Mouse (Mus musculus): ENCODE measurements around the gene Olfr522. TPM values are rescaled to one million over a fixed set of nuclear protein-coding genes. Genes with fewer than 3 reads are reported as not detected.

Olfr522 gene
- polyA plus RNA-seq, 1 experiment from 2014 or later, result not detected

DNA sequence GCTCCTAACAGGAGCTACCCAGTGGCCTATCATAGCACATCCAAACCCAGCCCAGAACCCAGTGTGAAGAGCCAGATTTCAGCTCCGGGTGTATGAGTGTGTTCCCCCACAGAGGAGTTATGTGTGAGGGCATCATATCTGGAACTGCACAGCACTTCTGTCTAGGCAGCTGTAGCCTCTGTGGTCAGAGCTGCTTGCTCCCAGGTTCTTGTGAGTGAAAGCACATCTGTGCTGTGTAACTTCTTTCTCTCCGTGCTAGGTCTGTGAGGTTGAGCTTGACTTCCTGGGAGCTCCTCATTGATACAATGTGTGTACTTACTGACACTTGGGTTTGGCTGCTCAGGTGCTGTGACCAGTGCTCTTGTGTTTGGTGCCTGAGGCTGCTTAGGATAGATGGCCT, 28.3 kb upstream of the Olfr522 start:
- Histone ChIP-seq H3K9me3 (ENCODE audit: control insufficient read depth, low read length) (no peaks in the 10 kb centered on the region), H3K9ac (ENCODE audit: low read depth, low read length) (no peak overlapping the region), H3K4me2 (no peak overlapping the region), H3K36me3 (ENCODE audit: control insufficient read depth, insufficient read depth, low read length) (no peaks in the 10 kb centered on the region), H3K4me3 (ENCODE audit: low read depth, low read length) (no peak overlapping the region), H3K27ac (ENCODE audit: low read depth, low read length) (no peak overlapping the region), H3K4me1 (replicated peaks; ENCODE audit: control insufficient read depth, insufficient read depth, low read length) (no peaks in the 10 kb centered on the region), H3K27me3 (replicated peaks; ENCODE audit: control insufficient read depth, insufficient read depth, low read length) (no peaks in the 10 kb centered on the region)
- ATAC-seq (replicated peaks; ENCODE audit: low FRiP score) (no peak), DNase-seq (ENCODE audit: low spot score) (no peak)
- WGBS, result 75% methylated on average over 2 of the region's 2 CpGs

DNA sequence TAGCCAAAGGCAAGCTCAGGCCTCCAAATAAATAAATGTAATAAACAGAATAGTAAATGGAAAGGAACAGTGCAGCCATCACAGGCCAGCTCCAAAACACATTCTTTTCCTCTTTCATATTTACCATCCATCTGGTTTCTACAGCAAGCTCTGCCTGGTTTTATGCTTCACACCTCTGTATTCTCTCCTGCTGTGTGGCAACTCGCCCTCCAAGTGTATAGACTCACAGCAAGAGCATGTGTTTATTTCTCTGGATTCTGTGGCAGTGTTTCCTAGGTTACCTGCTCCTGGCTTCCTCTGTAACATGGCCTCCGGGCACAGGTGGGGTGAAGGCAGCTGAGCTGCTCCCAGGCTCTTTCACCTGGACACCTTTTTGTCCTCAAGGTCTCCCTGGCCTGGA, 27.9 kb upstream of the Olfr522 start:
- no peaks in the 10 kb centered on the region for H3K36me3 ChIP-seq (ENCODE audit: control insufficient read depth, insufficient read depth, low read length)
- no peak overlapping the region for H3K4me2 ChIP-seq
- no peak overlapping the region for H3K27ac ChIP-seq (ENCODE audit: low read depth, low read length)
- no peak overlapping the region for H3K4me3 ChIP-seq (ENCODE audit: low read depth, low read length)
- no peak overlapping the region for H3K9ac ChIP-seq (ENCODE audit: low read depth, low read length)
- no peak for DNase-seq (ENCODE audit: low spot score)
- H3K27me3 ChIP-seq (replicated peaks; ENCODE audit: control insufficient read depth, insufficient read depth, low read length), result no peaks in the 10 kb centered on the region
- no peaks in the 10 kb centered on the region for H3K4me1 ChIP-seq (replicated peaks; ENCODE audit: control insufficient read depth, insufficient read depth, low read length)
- 62% methylated on average over 2 of the region's 2 CpGs for WGBS
- H3K9me3 ChIP-seq (ENCODE audit: control insufficient read depth, low read length), result no peaks in the 10 kb centered on the region
- no peak for ATAC-seq (replicated peaks; ENCODE audit: low FRiP score)

DNA sequence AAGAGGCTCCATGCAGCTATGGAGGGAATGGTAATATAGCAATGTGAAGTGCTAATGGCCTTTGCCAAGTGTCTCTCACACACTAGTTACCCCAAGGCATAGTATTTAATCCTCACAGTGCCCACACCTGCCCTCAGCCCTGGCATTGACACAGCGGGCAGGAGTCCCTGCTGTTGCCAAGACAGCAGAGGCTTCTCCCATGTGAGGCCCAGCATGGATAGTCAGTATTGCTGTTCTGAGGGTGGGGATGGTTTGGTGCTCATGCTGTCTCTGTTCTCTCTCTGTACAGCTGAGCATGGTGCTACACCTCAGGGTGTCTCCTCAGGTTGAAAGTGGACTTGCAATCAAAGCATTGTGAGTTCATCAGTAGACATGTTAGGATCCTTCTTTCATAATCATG, 25.9 kb upstream of the Olfr522 start:
- ATAC-seq (replicated peaks; ENCODE audit: low FRiP score) (no peak), DNase-seq (ENCODE audit: low spot score) (no peak)
- H3K36me3 ChIP-seq (ENCODE audit: control insufficient read depth, insufficient read depth, low read length), result no peaks in the 10 kb centered on the region
- WGBS, result 76% methylated on average over 1 of the region's 1 CpGs
- no peak overlapping the region for H3K27ac ChIP-seq (ENCODE audit: low read depth, low read length)
- no peak overlapping the region for H3K4me3 ChIP-seq (ENCODE audit: low read depth, low read length)
- no peaks in the 10 kb centered on the region for H3K27me3 ChIP-seq (replicated peaks; ENCODE audit: control insufficient read depth, insufficient read depth, low read length)
- H3K9ac ChIP-seq (ENCODE audit: low read depth, low read length), result no peak overlapping the region
- no peaks in the 10 kb centered on the region for H3K9me3 ChIP-seq (ENCODE audit: control insufficient read depth, low read length)
- H3K4me2 ChIP-seq, result no peak overlapping the region
- H3K4me1 ChIP-seq (replicated peaks; ENCODE audit: control insufficient read depth, insufficient read depth, low read length), result no peaks in the 10 kb centered on the region

DNA sequence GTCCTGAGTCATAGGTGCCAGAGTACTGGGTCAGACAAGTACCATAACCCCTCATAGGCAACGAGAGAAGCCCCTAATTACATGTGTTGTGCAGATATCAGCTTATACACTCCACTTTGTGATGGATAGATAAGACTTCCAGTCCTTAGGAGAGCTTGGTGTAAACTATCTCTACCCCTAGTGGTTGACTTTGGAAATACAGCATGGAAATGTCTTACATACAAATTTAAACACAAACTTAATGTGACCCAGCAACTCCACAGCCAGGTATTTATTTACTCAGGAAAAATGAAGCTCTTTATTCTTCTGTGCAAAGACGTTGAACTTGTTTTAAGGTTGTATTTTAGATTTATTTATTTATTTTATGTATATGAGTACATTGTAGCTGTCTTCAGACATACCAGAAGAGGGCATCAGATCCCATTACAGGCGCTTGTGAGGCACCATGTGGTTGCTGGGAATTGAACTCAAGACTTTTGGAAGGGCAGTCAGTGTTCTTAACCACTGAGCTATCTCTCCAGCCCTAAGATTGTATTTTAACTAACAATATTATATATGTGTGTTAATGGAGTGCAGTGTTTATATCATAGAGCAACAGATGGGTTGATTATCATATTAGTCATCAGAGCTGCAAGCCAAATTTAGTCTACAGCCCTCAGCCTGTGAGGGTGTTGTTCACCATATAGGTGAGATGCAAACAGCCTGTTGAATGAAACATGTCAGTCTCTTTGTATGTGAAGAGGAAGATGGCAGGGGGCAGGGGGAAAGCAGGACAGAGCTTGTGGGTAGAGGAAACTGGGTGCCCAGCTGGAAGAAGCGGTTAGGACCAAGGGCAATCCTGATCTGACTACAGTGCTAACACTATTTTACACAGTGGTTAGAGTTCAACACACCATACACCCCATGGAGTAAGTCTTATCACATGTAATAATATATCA, 24.1 kb upstream of the Olfr522 start:
- Histone ChIP-seq H3K36me3 (ENCODE audit: control insufficient read depth, insufficient read depth, low read length) (no peaks in the 10 kb centered on the region), H3K4me2 (no peak overlapping the region), H3K4me1 (replicated peaks; ENCODE audit: control insufficient read depth, insufficient read depth, low read length) (no peaks in the 10 kb centered on the region), H3K9me3 (ENCODE audit: control insufficient read depth, low read length) (no peaks in the 10 kb centered on the region), H3K9ac (ENCODE audit: low read depth, low read length) (no peak overlapping the region), H3K4me3 (ENCODE audit: low read depth, low read length) (no peak overlapping the region), H3K27me3 (replicated peaks; ENCODE audit: control insufficient read depth, insufficient read depth, low read length) (no peaks in the 10 kb centered on the region), H3K27ac (ENCODE audit: low read depth, low read length) (no peak overlapping the region)
- WGBS, result 48% methylated on average over 4 of the region's 4 CpGs
- DNase-seq (ENCODE audit: low spot score) (no peak), ATAC-seq (replicated peaks; ENCODE audit: low FRiP score) (peak; percentile 68)

DNA sequence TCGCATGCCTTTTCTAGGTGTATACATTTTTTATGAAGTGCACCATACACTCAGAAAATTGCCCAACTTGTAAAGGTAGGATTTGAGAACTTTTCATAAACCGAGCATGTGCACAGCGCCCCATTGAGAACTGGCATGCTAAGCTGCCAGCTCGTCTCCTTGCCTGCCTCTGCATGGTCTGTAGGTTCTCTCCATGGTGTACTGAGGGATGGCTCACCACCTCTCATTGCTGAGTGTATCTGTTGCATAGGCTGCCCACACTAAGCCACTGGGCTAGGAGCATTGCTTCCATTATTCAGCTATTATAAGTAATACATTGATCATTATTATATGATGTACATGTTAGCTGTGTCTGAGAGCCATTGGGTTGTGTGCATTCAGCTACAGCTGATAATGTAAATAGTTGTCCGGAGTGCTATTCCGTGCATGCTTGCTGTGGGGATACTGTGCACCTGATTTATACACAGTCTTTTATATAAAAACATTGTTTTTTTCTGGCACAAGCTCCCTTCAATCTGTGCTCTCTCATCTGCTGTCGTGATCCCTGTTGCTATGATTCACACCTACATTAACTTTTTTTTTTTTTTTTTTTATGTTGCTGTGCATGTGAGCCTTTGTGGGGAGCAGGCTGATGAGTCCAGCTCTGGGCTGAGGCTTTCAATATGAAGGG, 23.3 kb upstream of the Olfr522 start:
- Histone ChIP-seq H3K4me2 (no peak overlapping the region), H3K27ac (ENCODE audit: low read depth, low read length) (no peak overlapping the region), H3K4me1 (replicated peaks; ENCODE audit: control insufficient read depth, insufficient read depth, low read length) (no peaks in the 10 kb centered on the region), H3K36me3 (ENCODE audit: control insufficient read depth, insufficient read depth, low read length) (no peaks in the 10 kb centered on the region), H3K27me3 (replicated peaks; ENCODE audit: control insufficient read depth, insufficient read depth, low read length) (no peaks in the 10 kb centered on the region), H3K9ac (ENCODE audit: low read depth, low read length) (no peak overlapping the region), H3K9me3 (ENCODE audit: control insufficient read depth, low read length) (no peaks in the 10 kb centered on the region), H3K4me3 (ENCODE audit: low read depth, low read length) (no peak overlapping the region)
- DNase-seq (ENCODE audit: low spot score) (no peak), ATAC-seq (replicated peaks; ENCODE audit: low FRiP score) (no peak)
- WGBS, result 78% methylated on average over 7 of the region's 7 CpGs

DNA sequence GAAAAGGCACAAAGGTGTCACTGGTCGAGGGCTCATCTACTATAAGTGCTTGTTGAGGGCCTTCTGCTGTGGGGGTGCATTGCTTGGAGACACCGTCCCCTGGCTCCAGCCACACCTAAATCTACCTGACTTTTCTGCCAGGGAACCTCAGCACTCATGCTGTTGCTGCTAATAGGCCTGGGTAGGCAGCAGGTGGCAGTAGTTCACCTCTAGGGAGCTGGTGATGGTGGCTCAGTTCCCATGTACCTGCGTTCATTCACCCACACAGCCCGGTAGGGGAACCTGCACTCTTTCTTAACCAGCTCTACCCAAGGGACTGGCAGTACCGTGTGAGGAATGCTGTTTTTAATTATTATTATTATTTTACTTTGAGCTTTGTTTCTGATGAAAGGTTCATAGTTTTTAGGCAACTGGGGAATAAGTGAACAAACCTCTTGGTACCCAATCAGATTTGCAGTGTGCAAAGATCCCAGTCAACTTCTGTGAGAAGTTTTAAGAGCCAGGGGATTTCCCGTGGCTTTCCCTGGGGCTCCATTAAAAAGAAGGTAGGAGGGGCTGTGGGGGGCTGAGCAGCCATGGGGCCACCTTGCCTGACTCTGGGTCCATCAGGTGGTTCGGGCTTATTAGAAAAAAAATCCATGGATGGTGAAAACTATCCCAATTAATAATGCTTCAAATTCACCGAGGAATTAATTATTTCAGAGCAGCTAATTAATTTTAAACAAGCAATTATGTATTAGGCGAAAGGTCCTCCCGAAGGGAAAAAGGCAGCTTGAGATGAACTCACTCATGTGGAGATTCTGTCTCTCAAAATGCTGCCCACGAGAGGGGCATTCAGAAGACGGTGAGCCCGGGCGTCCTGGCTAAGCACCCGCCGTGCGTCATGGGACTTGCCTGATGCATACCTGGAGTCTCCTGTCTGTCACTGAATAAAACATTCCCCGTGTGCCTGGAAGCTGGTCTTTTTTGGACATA, 22.4 kb upstream of the Olfr522 start:
- no peak for DNase-seq (ENCODE audit: low spot score)
- ATAC-seq (replicated peaks; ENCODE audit: low FRiP score), result 0 out of 2 replicates have a peak, but pooled peaks have one; percentile 25

DNA sequence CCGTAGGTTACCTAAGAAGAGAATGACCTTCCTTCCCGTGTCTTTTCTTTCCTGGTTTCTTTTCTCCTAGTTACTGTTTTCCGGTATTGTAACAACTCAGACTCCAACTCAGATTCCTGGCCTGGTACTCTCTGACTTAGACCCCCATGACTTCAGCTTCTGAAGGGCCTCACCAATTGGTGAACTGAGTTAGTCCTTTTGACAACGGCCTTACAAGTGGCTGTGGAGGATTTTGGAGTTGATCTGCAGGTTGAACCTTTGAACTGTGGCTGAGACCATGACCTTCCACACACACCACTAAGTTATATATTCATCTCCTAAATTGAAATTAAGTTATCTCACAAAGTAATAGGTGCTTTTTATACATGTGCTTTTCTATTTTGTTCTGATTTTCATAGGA, 19.6 kb upstream of the Olfr522 start:
- Histone ChIP-seq H3K36me3 (ENCODE audit: control insufficient read depth, insufficient read depth, low read length) (no peaks in the 10 kb centered on the region), H3K27ac (ENCODE audit: low read depth, low read length) (no peak overlapping the region), H3K9me3 (ENCODE audit: control insufficient read depth, low read length) (no peaks in the 10 kb centered on the region), H3K9ac (ENCODE audit: low read depth, low read length) (no peak overlapping the region), H3K4me2 (no peak overlapping the region), H3K4me1 (replicated peaks; ENCODE audit: control insufficient read depth, insufficient read depth, low read length) (no peaks in the 10 kb centered on the region), H3K4me3 (ENCODE audit: low read depth, low read length) (no peak overlapping the region), H3K27me3 (replicated peaks; ENCODE audit: control insufficient read depth, insufficient read depth, low read length) (no peaks in the 10 kb centered on the region)
- ATAC-seq (replicated peaks; ENCODE audit: low FRiP score) (no peak), DNase-seq (ENCODE audit: low spot score) (no peak)
- 82% methylated on average over 4 of the region's 4 CpGs for WGBS

More for the DNA sequence above, 22.4 kb upstream of the Olfr522 start:
- WGBS, result 64% methylated on average over 18 of the region's 18 CpGs
- Histone ChIP-seq H3K4me2 (no peak overlapping the region), H3K27ac (ENCODE audit: low read depth, low read length) (no peak overlapping the region), H3K36me3 (ENCODE audit: control insufficient read depth, insufficient read depth, low read length) (no peaks in the 10 kb centered on the region), H3K4me3 (ENCODE audit: low read depth, low read length) (no peak overlapping the region), H3K9ac (ENCODE audit: low read depth, low read length) (no peak overlapping the region), H3K4me1 (replicated peaks; ENCODE audit: control insufficient read depth, insufficient read depth, low read length) (no peaks in the 10 kb centered on the region), H3K9me3 (ENCODE audit: control insufficient read depth, low read length) (no peaks in the 10 kb centered on the region), H3K27me3 (replicated peaks; ENCODE audit: control insufficient read depth, insufficient read depth, low read length) (no peaks in the 10 kb centered on the region)

DNA sequence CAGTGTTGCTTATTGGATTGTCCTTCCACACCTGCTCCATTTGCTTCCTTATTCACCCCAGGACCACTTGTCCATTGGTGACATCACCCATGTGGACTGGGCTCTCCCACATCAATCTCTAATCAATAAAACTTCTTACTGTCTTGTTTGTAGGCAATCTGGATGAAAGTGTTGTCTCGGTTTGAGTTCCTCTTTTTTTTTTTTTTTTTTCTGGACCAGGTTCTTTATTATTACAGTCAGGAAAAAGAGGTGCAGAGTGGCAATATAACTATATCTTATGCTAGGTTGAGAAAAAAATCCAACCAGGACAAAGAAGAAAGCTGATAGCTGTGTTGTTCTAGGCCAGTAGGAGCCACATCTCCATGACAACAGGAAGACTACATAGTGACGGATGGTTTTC, 16.1 kb upstream of the Olfr522 start:
- no peak for ATAC-seq (replicated peaks; ENCODE audit: low FRiP score)
- 83% methylated on average over 2 of the region's 2 CpGs for WGBS

More for the DNA sequence above, 16.1 kb upstream of the Olfr522 start:
- H3K4me3 ChIP-seq (ENCODE audit: low read depth, low read length), result no peak overlapping the region
- no peaks in the 10 kb centered on the region for H3K36me3 ChIP-seq (ENCODE audit: control insufficient read depth, insufficient read depth, low read length)
- no peak overlapping the region for H3K4me2 ChIP-seq
- no peaks in the 10 kb centered on the region for H3K9me3 ChIP-seq (ENCODE audit: control insufficient read depth, low read length)
- H3K27ac ChIP-seq (ENCODE audit: low read depth, low read length), result no peak overlapping the region
- H3K4me1 ChIP-seq (replicated peaks; ENCODE audit: control insufficient read depth, insufficient read depth, low read length), result no peaks in the 10 kb centered on the region
- H3K27me3 ChIP-seq (replicated peaks; ENCODE audit: control insufficient read depth, insufficient read depth, low read length), result no peaks in the 10 kb centered on the region
- no peak overlapping the region for H3K9ac ChIP-seq (ENCODE audit: low read depth, low read length)
- no peak for DNase-seq (ENCODE audit: low spot score)

Measured in liver, embryonic 11.5 days (tissue).